Mouse (Mus musculus) intestine, postnatal 0 days (tissue): ENCODE data around the gene Il21. TPM values are rescaled to one million over a fixed set of nuclear protein-coding genes. Genes with fewer than 3 reads are reported as not detected.

Source experiments
- ATAC-seq: fragments of 200-750 bp; cut with Nextera tagmentation; 2 replicates; pipeline ENCODE4 v1.8.0; 2017; ENCODE audit warnings: mild to moderate bottlenecking, moderate TSS enrichment, moderate library complexity
- H3K27ac ChIP-seq: fragments of 300-500 bp; sonication (generic); 2 replicates; pipeline ENCODE4 v1.5.1; 2014; ENCODE audit warnings: mild to moderate bottlenecking, low read depth, low read length, moderate library complexity
- H3K27me3 ChIP-seq: fragments of 300-500 bp; sonication (generic); replicated peaks from 2 replicates; pipeline ENCODE4 v1.6.1; 2014; ENCODE audit warnings: low read length, mixed read lengths; ENCODE audit not compliant: control insufficient read depth, insufficient read depth
- H3K36me3 ChIP-seq: fragments of 300-500 bp; sonication (generic); 2 replicates; pipeline ENCODE4 v1.6.1; 2014; ENCODE audit warnings: mild to moderate bottlenecking, moderate library complexity; ENCODE audit not compliant: control insufficient read depth, insufficient read depth
- H3K4me1 ChIP-seq: fragments of 300-500 bp; sonication (generic); replicated peaks from 2 replicates; pipeline ENCODE4 v1.6.1; 2014; ENCODE audit warnings: antibody characterized with exemption, low read length, mixed read lengths; ENCODE audit not compliant: control insufficient read depth, insufficient read depth
- H3K4me2 ChIP-seq: fragments of 300-500 bp; sonication (generic); replicated peaks from 2 replicates; pipeline ENCODE4 v1.6.1; 2014; ENCODE audit warnings: low read depth, mild to moderate bottlenecking, moderate library complexity
- H3K4me3 ChIP-seq: fragments of 300-500 bp; sonication (generic); 2 replicates; pipeline ENCODE4 v1.5.1; 2014; ENCODE audit warnings: low read depth, low read length
- H3K9ac ChIP-seq: fragments of 300-500 bp; sonication (generic); 2 replicates; pipeline ENCODE4 v1.6.1; 2014; ENCODE audit warnings: mild to moderate bottlenecking, low read depth, low read length
- H3K9me3 ChIP-seq: fragments of 300-500 bp; sonication (generic); 2 replicates; pipeline ENCODE4 v1.6.1; 2016; ENCODE audit warnings: mixed run types; ENCODE audit not compliant: control insufficient read depth
- CTCF ChIP-seq: sonication (generic); IDR thresholded peaks from 2 replicates; pipeline ENCODE4 v1.5.1; 2016; ENCODE audit warnings: low read depth, mild to moderate bottlenecking, control low read depth, antibody characterized with exemption, moderate library complexity
- WGBS: fragments of 180-500 bp; shearing (Covaris S2); extraction: QIAGEN DNeasy Blood & Tissue Kit; methylation state at CpG from one replicate; pipeline ENCODE4 v1.1.7; 2014; 5-methylcytosine and 5-hydroxymethylcytosine counted together
- polyA plus RNA-seq: library from polyadenylated mRNA; unstranded; fragments of >200 nt; fragmentation: Nextera tagmentation; extraction: Ambion mirVana; gene quantifications from 2 replicates; pipeline ENCODE4 v1.2.1, GENCODE M21; 2015

Gene Il21
- polyA plus RNA-seq, 1 experiment from 2014 or later: not detected

DNA sequence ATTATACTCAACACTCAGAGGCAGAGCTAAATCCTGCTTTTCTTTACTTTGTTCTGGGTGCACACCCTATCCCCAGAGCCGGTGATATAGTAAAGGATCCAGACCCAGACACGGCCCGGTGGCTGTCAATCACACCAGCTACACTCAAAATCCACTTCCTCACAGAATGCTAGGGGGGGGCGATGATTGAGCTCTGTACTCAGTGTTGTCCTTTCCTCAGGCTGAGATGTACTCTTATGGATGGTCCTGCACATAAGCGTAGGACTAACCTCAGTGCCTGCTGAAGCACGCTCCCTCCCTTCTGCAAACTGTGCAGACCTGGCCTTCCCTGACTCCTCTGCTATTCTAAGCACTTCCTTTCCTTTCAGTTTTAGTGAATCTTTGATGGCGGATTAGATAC lies 29.6 kb downstream of the Il21 start:
- ATAC-seq: no peak
- Histone ChIP-seq H3K4me3 (no peak overlapping the region), H3K27ac (no peak overlapping the region), H3K4me2 (no peak overlapping the region), H3K9ac (no peak overlapping the region), H3K36me3 (no peaks in the 10 kb centered on the region), H3K4me1 (no peaks in the 10 kb centered on the region), H3K9me3 (no peaks in the 10 kb centered on the region), H3K27me3 (no peaks in the 10 kb centered on the region; the same call in 1 of the 2 replicates)
- WGBS: 89% methylated on average over 7 of the region's 7 CpGs
- TF ChIP-seq CTCF: no peak

DNA sequence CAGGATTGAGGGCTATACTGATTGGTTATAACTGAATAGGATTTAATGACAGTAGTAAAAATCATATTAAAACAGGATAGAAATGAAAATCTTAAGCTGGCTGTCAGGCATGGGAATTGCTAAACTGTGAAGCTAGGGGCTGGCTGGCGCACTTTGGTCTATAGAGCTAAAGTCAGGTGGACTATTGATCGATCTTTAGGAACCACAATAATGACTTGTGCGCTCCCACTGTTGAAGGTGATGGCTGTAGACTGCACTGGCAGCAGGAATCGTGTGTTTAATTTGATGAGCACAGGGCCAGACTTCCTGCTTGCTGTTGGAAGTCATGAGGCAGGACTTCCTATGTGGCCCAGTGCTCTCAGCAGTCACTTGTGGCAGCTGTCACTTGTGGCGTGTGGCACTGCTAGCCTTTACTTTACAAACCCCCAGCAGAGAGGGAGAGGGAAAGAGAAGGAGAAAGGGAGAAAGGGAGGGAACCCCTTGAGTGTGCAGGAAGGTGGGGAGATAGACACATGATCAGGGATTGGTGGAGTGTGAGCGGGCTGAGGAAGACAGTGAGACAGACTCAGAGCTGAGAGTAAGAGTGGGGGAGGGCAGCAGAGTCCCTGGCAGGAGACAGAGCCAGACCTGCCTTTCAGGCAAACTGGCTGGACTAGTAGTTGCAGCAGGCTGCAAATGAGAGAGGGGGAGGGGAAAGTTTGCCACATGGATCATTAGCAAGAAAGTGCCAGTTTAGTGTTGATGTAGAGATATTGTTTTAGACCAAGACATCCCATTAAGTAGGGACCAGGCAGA lies 31.1 kb downstream of the Il21 start:
- ATAC-seq: no peak
- no peaks in the 10 kb centered on the region for H3K9me3 ChIP-seq

DNA sequence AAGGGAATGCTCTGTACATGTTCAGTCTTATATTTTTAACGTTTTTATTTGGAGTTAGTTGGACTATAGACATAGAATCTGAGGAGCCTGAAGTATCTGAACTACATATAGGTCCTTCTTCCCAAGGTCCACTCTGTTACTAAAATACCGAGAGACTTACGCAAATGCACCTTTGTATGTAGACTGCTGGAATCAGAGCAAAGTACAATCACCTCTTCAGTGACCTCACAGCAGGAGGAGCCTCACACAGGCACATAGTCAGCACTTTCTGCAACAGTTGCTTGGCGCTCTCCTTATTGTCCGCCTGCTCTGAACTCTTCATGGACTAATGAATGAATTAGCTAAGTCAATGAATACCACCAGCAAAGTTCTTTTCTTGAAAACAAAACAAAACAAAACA lies 34.1 kb downstream of the Il21 start:
- Histone ChIP-seq H3K36me3 (no peaks in the 10 kb centered on the region), H3K9me3 (no peaks in the 10 kb centered on the region), H3K4me3 (no peak overlapping the region), H3K4me2 (no peak overlapping the region), H3K27ac (no peak overlapping the region), H3K4me1 (no peaks in the 10 kb centered on the region), H3K27me3 (no peaks in the 10 kb centered on the region), H3K9ac (no peak overlapping the region)
- peak; percentile 53; the same call in 1 of the 2 replicates for ATAC-seq
- no peak for TF ChIP-seq CTCF
- 75% methylated on average over 5 of the region's 5 CpGs for WGBS

More for the DNA sequence above, 31.1 kb downstream of the Il21 start:
- no peaks in the 10 kb centered on the region for H3K4me1 ChIP-seq
- H3K9ac ChIP-seq: no peak overlapping the region
- H3K36me3 ChIP-seq: no peaks in the 10 kb centered on the region
- no peak overlapping the region for H3K4me3 ChIP-seq
- H3K4me2 ChIP-seq: no peak overlapping the region
- TF ChIP-seq CTCF: no peak
- H3K27me3 ChIP-seq: no peaks in the 10 kb centered on the region
- WGBS: 43% methylated on average over 6 of the region's 6 CpGs
- no peak overlapping the region for H3K27ac ChIP-seq

GRCm38 (mm10) chr3:37191953-37192352 lies 40.5 kb downstream of the Il21 start:
- no peaks in the 10 kb centered on the region for H3K27me3 ChIP-seq
- ATAC-seq: no peak
- H3K4me1 ChIP-seq: no peaks in the 10 kb centered on the region
- H3K27ac ChIP-seq: no peak overlapping the region
- TF ChIP-seq CTCF: no peak
- H3K36me3 ChIP-seq: no peaks in the 10 kb centered on the region
- 55% methylated on average over 2 of the region's 2 CpGs for WGBS
- H3K9ac ChIP-seq: no peak overlapping the region
- H3K4me3 ChIP-seq: no peak overlapping the region
- H3K9me3 ChIP-seq: no peaks in the 10 kb centered on the region
- H3K4me2 ChIP-seq: no peak overlapping the region

DNA sequence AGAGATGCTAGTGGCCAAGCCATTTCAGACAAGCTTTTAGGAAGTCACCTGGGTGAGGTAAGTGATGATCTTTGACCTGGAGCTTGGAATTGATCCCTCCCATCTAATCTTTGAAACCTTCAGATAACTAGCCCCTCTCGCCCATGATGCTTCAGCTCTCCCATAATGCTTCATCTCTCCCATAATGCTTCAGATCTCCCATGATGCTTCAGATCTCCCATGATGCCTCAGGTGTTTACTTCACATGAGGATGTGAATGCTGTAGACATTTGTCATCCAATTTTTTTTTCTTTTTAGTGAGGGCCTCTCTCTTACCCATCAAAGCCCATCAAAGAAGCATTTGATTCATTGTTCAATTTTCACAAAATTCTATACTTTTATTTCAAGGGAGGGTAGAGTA lies 46.9 kb downstream of the Il21 start:
- no peaks in the 10 kb centered on the region for H3K9me3 ChIP-seq
- no peak overlapping the region for H3K27ac ChIP-seq
- no peaks in the 10 kb centered on the region for H3K4me1 ChIP-seq
- ATAC-seq: no peak
- H3K9ac ChIP-seq: no peak overlapping the region
- TF ChIP-seq CTCF: no peak
- WGBS: 64% methylated on average over 1 of the region's 1 CpGs
- H3K4me3 ChIP-seq: no peak overlapping the region
- H3K27me3 ChIP-seq: no peaks in the 10 kb centered on the region
- no peak overlapping the region for H3K4me2 ChIP-seq
- no peaks in the 10 kb centered on the region for H3K36me3 ChIP-seq

DNA sequence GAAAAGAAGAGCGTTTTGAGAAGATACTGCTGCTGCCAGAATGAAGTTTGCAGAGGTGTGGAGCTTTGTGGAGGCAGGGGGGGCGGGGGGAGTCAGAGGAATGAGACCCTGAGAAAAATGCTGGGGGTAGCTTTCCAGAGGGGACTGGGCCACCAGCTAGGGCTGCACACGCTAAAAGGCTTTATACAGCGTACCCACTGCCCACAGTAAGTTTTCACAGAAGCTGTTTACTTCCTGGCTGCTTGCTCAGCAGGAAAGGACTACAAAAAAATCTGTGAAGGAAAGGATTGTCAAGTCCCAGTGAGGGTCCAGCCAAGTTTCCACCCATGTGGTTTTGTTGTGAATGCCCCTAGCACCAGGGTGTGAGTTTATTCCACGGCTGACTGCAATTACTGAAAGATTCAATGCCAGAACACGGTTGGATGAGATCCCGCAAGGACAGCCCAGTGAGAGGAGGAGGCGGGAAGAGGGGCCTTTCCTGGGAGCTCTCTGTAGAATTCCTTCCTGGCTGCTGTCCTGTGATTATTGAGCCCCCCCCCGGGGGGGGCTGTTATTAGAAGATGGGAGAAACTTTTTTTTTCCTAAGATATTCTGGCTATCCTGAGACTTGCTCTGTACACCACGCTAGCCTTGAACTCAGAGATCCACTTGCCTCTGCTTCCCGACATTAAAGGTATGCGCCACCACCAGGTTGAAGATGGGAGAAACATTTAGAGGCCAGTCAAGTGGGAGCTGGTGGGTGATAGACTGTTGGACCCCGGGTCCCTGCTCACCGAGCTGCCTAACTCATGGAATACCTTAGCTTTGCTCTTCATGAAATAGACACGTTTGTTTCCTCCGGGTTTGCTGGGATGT lies 49.8 kb downstream of the Il21 start:
- no peak for TF ChIP-seq CTCF
- Histone ChIP-seq H3K9me3 (no peaks in the 10 kb centered on the region), H3K36me3 (no peaks in the 10 kb centered on the region), H3K27me3 (no peaks in the 10 kb centered on the region), H3K4me3 (no peak overlapping the region), H3K9ac (no peak overlapping the region), H3K4me1 (no peaks in the 10 kb centered on the region), H3K4me2 (no peak overlapping the region), H3K27ac (no peak overlapping the region)
- 59% methylated on average over 16 of the region's 16 CpGs for WGBS
- ATAC-seq: no peak
